Mouse (Mus musculus): ENCODE data around the gene Mtss1l. TPM values are rescaled to one million over a fixed set of nuclear protein-coding genes. Genes with fewer than 3 reads are reported as not detected.

Mtss1l gene
- polyA plus RNA-seq, 2 experiments, result 0.52 to 2.6 TPM

DNA sequence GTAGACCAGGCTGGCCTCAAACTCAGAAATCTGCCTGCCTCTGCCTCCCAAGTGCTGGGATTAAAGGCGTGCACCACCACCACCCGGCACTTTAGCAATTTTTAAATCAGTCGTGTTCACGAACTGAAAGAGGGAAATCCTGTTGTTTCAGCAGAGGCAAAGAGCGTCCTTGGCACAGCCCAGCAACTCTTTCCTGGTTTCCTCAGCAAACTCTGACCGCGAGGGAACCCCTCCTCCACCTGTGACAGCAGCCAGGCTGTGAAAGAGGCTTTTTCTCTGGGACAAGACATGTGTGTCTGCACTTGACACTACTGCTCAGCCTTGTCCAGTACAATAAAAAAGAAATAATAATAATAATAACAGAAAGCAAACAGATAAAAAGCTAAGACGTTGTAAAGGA lies 65.7 kb downstream of the Mtss1l start:
- no peaks in the 10 kb centered on the region for H3K36me3 ChIP-seq (replicated peaks; ENCODE audit: control insufficient read depth, insufficient read depth, low read depth)

DNA sequence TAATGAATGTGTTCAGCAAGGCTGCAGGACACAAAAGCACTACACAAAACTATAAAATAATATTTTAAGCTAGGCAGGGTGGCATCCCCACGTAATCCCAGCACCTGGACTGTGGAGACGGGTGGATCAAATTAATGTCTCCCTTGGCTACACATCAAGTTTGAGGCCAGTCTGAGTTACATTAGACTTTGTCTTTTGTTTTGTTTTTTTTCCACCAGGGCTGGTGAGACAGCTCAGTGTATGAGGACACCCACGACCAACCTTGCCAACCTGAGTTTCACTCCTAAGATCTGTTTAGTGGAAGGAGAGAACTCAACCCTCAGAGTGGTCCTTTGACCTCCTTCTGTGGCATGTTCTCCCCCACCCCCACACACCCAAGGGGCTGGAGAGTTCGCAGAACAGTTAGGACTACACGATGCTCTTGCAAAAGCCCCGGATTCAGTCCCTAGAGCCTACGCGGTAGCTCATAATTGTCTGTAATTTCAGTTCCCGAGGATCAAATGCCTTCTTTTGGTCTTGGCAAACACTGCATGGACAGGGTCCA lies 66.2 kb downstream of the Mtss1l start:
- WGBS (ENCODE audit: insufficient replicate concordance), result 75% methylated on average over 9 of the region's 9 CpGs
- ATAC-seq (ENCODE audit: insufficient read depth), result no peak
- Histone ChIP-seq H3K4me1 (replicated peaks; ENCODE audit: control insufficient read depth in 2 of 2, insufficient read depth in 2 of 2, low read length in 1 of 2) (peaks cover 0 to 4% of the 10 kb centered on the region in 2 experiments; a peak in 2 of 4 replicates), H3K36me3 (replicated peaks; ENCODE audit: control insufficient read depth, insufficient read depth, low read depth) (no peaks in the 10 kb centered on the region), H3K9ac (replicated peaks) (no peak overlapping the region), H3K4me2 (ENCODE audit: low read depth) (no peak overlapping the region), H3K9me3 (ENCODE audit: control insufficient read depth, low read length) (no peaks in the 10 kb centered on the region), H3K27me3 (ENCODE audit: control insufficient read depth, insufficient read depth, low read length) (no peaks in the 10 kb centered on the region), H3K27ac (no peak overlapping the region), H3K4me3 (ENCODE audit: insufficient read depth in 1 of 2, low read depth in 2 of 2, low read length in 2 of 2) (no peak overlapping the region)
- DNase-seq (ENCODE audit: low read depth in 3 of 3, low spot score in 3 of 3), result no peak
- TF ChIP-seq EP300 (IDR thresholded peaks at IDR 0.05; ENCODE audit: low read depth) (no peak), CTCF (IDR thresholded peaks at IDR 0.05; ENCODE audit: low read depth) (no peak)

More for the DNA sequence above, 65.7 kb downstream of the Mtss1l start:
- Histone ChIP-seq H3K4me3 (ENCODE audit: insufficient read depth in 1 of 2, low read depth in 2 of 2, low read length in 2 of 2) (no peak overlapping the region), H3K4me1 (replicated peaks; ENCODE audit: control insufficient read depth in 2 of 2, insufficient read depth in 2 of 2, low read length in 1 of 2) (peaks cover 0 to 4% of the 10 kb centered on the region in 2 experiments; a peak in 2 of 4 replicates), H3K9me3 (ENCODE audit: control insufficient read depth, low read length) (no peaks in the 10 kb centered on the region), H3K9ac (replicated peaks) (no peak overlapping the region), H3K4me2 (ENCODE audit: low read depth) (no peak overlapping the region), H3K27me3 (ENCODE audit: control insufficient read depth, insufficient read depth, low read length) (no peaks in the 10 kb centered on the region), H3K27ac (no peak overlapping the region)
- no peak for DNase-seq (ENCODE audit: low read depth in 3 of 3, low spot score in 3 of 3)
- no peak for TF ChIP-seq CTCF (IDR thresholded peaks at IDR 0.05; ENCODE audit: low read depth)
- TF ChIP-seq EP300 (IDR thresholded peaks at IDR 0.05; ENCODE audit: low read depth), result no peak
- no peak for ATAC-seq (ENCODE audit: insufficient read depth)
- 59% methylated on average over 8 of the region's 8 CpGs for WGBS (ENCODE audit: insufficient replicate concordance)

DNA sequence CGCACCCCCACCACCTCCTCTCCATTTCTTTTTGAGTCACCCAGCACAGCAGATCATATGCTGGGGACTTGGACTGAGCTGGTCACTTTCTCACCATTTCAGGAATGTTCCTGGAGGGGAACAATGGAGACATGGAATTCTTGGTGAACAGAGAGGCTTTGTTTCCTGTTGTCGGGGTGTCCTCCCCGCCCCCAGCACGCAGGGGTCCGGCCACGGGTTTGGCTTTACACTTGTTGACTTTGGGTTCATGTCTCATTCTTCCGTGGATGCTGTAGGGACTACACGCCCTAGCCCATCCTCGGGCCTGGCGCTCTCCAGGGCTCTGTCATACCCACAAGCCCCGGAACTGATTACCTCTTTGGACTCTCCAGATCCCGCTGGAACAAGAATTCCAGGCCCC lies 67.7 kb downstream of the Mtss1l start:
- Histone ChIP-seq H3K36me3 (replicated peaks; ENCODE audit: control insufficient read depth, insufficient read depth, low read depth) (no peaks in the 10 kb centered on the region), H3K4me3 (ENCODE audit: insufficient read depth in 1 of 2, low read depth in 2 of 2, low read length in 2 of 2) (no peak overlapping the region), H3K4me2 (ENCODE audit: low read depth) (no peak overlapping the region), H3K9me3 (ENCODE audit: control insufficient read depth, low read length) (no peaks in the 10 kb centered on the region), H3K27me3 (ENCODE audit: control insufficient read depth, insufficient read depth, low read length) (no peaks in the 10 kb centered on the region), H3K27ac (no peak overlapping the region), H3K9ac (replicated peaks) (no peak overlapping the region), H3K4me1 (replicated peaks; ENCODE audit: control insufficient read depth in 2 of 2, insufficient read depth in 2 of 2, low read length in 1 of 2) (peaks cover 0 to 5% of the 10 kb centered on the region in 2 experiments; a peak in 2 of 4 replicates)
- 53% methylated on average over 12 of the region's 12 CpGs for WGBS (ENCODE audit: insufficient replicate concordance)
- no peak for TF ChIP-seq EP300 (IDR thresholded peaks at IDR 0.05; ENCODE audit: low read depth)
- no peak for ATAC-seq (ENCODE audit: insufficient read depth)
- DNase-seq (ENCODE audit: low read depth in 3 of 3, low spot score in 3 of 3), result no peak

DNA sequence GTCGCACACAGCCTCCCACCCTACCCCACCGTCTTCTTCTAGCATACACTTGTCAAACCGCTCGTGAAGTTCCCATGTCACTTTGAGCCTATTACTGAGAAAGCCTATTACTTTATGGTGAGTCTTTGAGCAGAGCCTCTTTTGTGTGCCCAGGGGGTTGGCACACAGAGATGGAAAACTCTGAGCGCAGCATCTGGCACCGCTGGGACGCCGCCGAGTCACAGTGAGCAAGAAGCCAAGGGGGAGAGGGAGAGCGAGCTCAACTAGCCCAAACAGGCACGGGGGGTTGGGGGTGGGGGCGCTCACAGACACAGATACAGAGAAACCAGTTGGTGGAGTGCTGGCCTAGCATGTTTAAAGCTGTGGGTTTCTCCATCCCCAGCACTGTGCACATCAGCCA lies 68.3 kb downstream of the Mtss1l start:
- Histone ChIP-seq H3K27ac (no peak overlapping the region), H3K4me2 (ENCODE audit: low read depth) (no peak overlapping the region), H3K36me3 (replicated peaks; ENCODE audit: control insufficient read depth, insufficient read depth, low read depth) (no peaks in the 10 kb centered on the region), H3K4me1 (replicated peaks; ENCODE audit: control insufficient read depth in 2 of 2, insufficient read depth in 2 of 2, low read length in 1 of 2) (peaks cover 0 to 5% of the 10 kb centered on the region in 2 experiments; a peak in 2 of 4 replicates), H3K4me3 (ENCODE audit: insufficient read depth in 1 of 2, low read depth in 2 of 2, low read length in 2 of 2) (no peak overlapping the region), H3K9me3 (ENCODE audit: control insufficient read depth, low read length) (no peaks in the 10 kb centered on the region), H3K9ac (replicated peaks) (no peak overlapping the region), H3K27me3 (ENCODE audit: control insufficient read depth, insufficient read depth, low read length) (no peaks in the 10 kb centered on the region)
- no peak for TF ChIP-seq CTCF (IDR thresholded peaks at IDR 0.05; ENCODE audit: low read depth)
- no peak for TF ChIP-seq EP300 (IDR thresholded peaks at IDR 0.05; ENCODE audit: low read depth)
- no peak for ATAC-seq (ENCODE audit: insufficient read depth)
- 49% methylated on average over 12 of the region's 12 CpGs for WGBS (ENCODE audit: insufficient replicate concordance)
- no peak for DNase-seq (ENCODE audit: low read depth in 3 of 3, low spot score in 3 of 3)

DNA sequence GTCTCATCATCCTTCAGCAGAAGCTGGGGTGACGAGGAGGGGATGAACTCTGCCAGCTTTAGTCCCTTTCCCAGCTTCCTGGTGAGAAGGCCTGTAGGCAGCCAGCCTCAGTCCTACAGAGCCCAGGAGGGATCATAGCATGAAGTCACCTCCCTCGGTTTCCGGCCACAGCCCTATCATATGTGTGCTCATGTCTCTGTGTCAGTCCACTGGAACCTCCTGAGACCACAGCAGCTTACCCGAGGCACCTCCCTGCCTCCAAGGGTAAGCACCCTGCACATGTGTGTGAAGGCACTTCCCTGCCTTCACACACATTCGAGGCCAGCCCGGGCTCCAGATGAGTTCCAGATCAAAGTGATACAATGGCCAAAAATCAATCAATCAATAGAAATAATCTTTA lies 69.0 kb downstream of the Mtss1l start:
- H3K36me3 ChIP-seq (replicated peaks; ENCODE audit: control insufficient read depth, insufficient read depth, low read depth), result no peaks in the 10 kb centered on the region
- no peak overlapping the region for H3K9ac ChIP-seq (replicated peaks)
- ATAC-seq (ENCODE audit: insufficient read depth), result no peak
- no peak overlapping the region for H3K4me3 ChIP-seq (ENCODE audit: insufficient read depth in 1 of 2, low read depth in 2 of 2, low read length in 2 of 2)
- no peak overlapping the region for H3K4me2 ChIP-seq (ENCODE audit: low read depth)
- no peaks in the 10 kb centered on the region for H3K27me3 ChIP-seq (ENCODE audit: control insufficient read depth, insufficient read depth, low read length)
- DNase-seq (ENCODE audit: low read depth in 3 of 3, low spot score in 3 of 3), result no peak
- H3K9me3 ChIP-seq (ENCODE audit: control insufficient read depth, low read length), result no peaks in the 10 kb centered on the region
- H3K4me1 ChIP-seq (replicated peaks; ENCODE audit: control insufficient read depth in 2 of 2, insufficient read depth in 2 of 2, low read length in 1 of 2), result peaks cover 0 to 5% of the 10 kb centered on the region in 2 experiments; a peak in 2 of 4 replicates
- TF ChIP-seq CTCF (IDR thresholded peaks at IDR 0.05; ENCODE audit: low read depth) (no peak), EP300 (IDR thresholded peaks at IDR 0.05; ENCODE audit: low read depth) (no peak)
- WGBS (ENCODE audit: insufficient replicate concordance), result 35% methylated on average over 6 of the region's 6 CpGs
- no peak overlapping the region for H3K27ac ChIP-seq

Other genes with a start within 250 kb of the Mtss1l start
- gene Vac14, start 102.9 kb upstream of the Mtss1l start, polyA plus RNA-seq (2012; rRNA removed), result 13.4 and 14.8 TPM in 2 replicates
- 11.2 and 14.6 TPM in 2 replicates for gene Vac14, start 102.9 kb upstream of the Mtss1l start, polyA plus RNA-seq (2014; fragmentation: Nextera tagmentation; extraction: Ambion mirVana)
- 0.11 TPM in 1 of 2 replicates, not detected in the other for gene Il34, start 84.4 kb downstream of the Mtss1l start, polyA plus RNA-seq (2012; rRNA removed)
- not detected in 2 replicates for gene Il34, start 84.4 kb downstream of the Mtss1l start, polyA plus RNA-seq (2014; fragmentation: Nextera tagmentation; extraction: Ambion mirVana)
- gene Cog4, start 125.1 kb downstream of the Mtss1l start, polyA plus RNA-seq (2012; rRNA removed), result 12.8 and 14.7 TPM in 2 replicates
- 23.8 and 25.3 TPM in 2 replicates for gene Cog4, start 125.1 kb downstream of the Mtss1l start, polyA plus RNA-seq (2014; fragmentation: Nextera tagmentation; extraction: Ambion mirVana)
- 31.3 and 34.2 TPM in 2 replicates for gene Sf3b3, start 125.3 kb downstream of the Mtss1l start, polyA plus RNA-seq (2012; rRNA removed)
- 54.7 and 60.8 TPM in 2 replicates for gene Sf3b3, start 125.3 kb downstream of the Mtss1l start, polyA plus RNA-seq (2014; fragmentation: Nextera tagmentation; extraction: Ambion mirVana)
- gene Fuk, start 181.0 kb downstream of the Mtss1l start, polyA plus RNA-seq (2012; rRNA removed), result 2.5 and 2.8 TPM in 2 replicates
- gene Fuk, start 181.0 kb downstream of the Mtss1l start, polyA plus RNA-seq (2014; fragmentation: Nextera tagmentation; extraction: Ambion mirVana), result 1.3 and 1.5 TPM in 2 replicates
- 10.6 and 11.7 TPM in 2 replicates for gene St3gal2, start 198.4 kb downstream of the Mtss1l start, polyA plus RNA-seq (2012; rRNA removed)
- gene St3gal2, start 198.4 kb downstream of the Mtss1l start, polyA plus RNA-seq (2014; fragmentation: Nextera tagmentation; extraction: Ambion mirVana), result 9.6 and 11.8 TPM in 2 replicates